Mouse (Mus musculus): Measurements from ENCODE around the gene Gm10945.

The Gm10945 gene

GRCm38 (mm10) chr10:6761287-6761811 lies at the start of gene Gm10945:
Gene Gm10945, minus strand, starts transcription at chr10:6761761.
- no peak for DNase-seq

DNA sequence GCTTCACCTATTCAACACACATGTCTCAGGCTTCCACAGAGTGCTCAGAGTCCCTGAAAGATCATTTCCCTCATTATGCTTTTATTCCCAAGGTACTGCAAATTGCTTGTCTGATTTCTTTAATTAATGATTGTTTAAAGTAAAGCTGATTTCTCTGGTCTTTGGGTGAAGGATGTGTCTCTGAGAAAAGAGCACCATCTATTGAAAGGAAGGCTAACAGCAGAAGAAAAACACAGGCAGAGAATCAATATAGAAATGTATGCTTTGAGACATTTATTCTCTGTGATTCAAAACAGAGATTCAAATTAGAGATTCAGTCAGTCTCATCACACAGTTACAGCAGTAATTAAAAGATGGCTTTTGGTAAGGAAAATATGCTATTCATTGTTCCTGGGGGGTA lies 28.7 kb upstream of the Gm10945 start:
- no peak for DNase-seq

DNA sequence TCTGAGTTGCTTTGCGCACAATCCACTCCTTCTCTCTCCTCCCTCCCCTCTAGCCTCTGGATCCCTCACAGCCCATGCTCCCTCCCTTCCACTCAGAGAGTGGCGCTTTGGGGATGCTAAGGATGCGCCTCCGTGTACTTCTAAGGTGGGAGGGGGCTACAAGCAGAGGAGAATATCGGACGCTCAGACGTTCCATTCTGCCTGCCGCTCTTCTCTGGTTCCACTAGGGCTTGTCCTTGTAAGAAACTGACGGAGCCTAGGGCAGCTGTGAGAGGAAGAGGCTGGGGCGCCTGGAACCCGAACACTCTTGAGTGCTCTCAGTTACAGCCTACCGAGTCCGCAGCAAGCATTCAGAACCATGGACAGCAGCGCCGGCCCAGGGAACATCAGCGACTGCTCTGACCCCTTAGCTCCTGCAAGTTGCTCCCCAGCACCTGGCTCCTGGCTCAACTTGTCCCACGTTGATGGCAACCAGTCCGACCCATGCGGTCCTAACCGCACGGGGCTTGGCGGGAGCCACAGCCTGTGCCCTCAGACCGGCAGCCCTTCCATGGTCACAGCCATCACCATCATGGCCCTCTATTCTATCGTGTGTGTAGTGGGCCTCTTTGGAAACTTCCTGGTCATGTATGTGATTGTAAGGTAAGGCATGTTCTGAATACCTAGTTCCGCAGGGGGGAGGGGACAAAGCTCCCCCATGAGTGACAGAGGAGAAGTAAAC lies 27.1 kb upstream of the Gm10945 start:
- DNase-seq = peak; percentile 55

GRCm38 (mm10) chr10:6758206-6758605 lies 3.4 kb downstream of the Gm10945 start, which contains the start of gene Oprm1:
Gene Oprm1, plus strand, starts transcription at chr10:6758506.
- no peak for DNase-seq

DNA sequence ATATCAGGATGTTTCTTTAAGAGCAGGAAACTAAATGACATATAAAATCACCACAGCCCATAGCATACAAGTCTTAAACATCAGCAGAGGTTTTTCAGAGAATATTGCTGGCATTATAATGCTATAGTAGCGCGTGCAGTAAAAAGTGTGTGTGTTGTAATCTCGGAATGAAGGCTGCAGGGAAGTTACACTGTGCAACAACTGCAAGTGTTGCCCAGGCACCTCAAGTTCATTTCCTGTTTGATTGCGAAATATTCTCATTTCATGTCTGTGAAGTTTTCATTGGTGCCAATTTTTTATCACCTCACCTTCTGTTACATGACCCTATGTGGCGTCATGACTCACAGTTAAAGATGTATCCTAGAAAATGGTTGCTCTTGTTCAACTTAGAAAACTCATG lies 8.2 kb downstream of the Gm10945 start:
- no peak for DNase-seq

GRCm38 (mm10) chr10:6728469-6728868 lies 33.1 kb downstream of the Gm10945 start:
- DNase-seq = no peak

DNA sequence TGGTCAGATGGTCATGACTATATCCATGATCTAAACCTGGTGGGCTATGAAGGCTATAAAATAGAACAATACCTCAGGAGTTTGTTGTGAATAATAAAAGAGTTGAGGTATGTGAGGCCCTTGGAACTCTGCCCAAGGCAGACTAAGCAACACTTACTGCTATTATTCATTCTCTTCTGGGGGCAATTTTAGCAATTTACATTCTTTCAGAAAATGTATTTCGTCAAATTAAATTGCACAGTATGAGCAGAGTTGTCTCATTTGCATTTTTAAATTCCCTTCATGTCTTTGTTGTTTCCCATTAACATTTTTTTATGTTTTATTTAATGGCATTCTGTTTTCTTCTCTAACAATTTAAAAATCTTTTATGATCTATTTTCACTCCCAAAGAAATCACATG lies 37.8 kb downstream of the Gm10945 start:
- DNase-seq = no peak

DNA sequence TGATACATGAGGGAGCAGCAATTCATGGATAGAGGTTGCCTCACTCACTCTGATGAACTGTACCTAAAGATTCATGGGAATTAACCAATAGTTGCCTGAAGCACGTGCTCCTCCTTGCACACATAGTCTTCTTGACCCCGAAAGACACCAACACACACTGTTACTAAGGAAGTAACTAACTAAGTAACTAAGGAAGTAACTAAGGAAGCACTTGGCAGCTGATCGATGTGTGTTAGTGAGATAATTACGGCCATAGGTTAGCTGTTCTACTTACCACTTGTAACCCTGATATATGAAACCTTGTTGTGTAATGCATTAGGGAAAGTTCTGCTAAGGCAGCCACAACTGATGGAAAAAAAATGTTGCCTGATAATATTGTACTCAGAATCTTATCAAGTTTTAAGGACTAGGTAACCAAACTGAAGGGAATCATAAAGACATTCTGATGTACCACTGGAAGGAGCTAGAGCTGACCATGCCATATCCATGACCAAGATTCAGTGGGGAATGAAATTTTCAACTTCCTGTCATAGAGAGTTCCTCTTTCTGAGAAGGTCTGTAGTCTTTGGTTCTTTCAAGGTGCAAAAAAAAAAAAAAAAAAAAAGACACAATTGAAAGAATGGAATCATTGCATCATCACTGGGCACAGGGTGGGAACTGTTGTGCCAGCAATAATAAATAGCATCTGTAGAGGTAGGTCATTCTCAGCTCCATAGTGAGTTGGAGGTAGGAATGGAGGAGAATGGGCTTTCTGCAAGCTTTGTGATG lies 44.2 kb downstream of the Gm10945 start:
- DNase-seq = no peak

- no peak for DNase-seq
These were observed 56.2 kb downstream of the Gm10945 start for GRCm38 (mm10) chr10:6705226-6705885.

DNA sequence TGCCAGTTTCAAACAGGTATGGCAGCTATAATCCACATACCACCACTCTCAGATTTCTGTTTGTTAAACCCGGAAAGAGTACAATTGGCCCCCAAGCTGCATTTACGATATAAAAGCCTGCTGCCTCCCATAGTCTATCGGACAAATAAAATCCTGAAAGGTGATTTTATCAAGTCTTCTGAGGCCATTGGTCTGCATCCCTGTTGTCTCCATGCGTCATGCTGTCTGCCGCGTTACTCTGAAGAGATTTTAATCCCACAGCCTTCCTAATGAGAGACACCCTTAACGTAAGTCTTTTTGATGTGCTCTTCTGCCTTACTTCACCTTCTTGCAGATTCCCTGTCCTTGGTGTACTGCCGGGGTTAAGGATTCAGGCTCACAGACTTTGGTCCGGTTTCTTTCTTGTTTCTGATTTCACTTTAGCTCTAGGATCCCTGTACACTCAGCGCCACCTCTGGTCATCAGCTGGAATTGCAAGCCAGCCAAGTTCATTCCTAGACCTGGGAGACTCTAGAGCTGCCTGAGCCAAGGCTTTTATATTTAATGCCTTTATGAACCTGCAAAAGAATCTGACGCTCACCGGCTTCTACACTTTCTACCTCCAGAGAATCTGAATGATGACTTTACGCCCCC lies 67.2 kb downstream of the Gm10945 start:
- peak; percentile 71 for DNase-seq
